Mouse (Mus musculus) ovary, postnatal 10 days (tissue): Measurements from ENCODE around the gene Ubr4.

ENCODE experiments used
- DNase-seq: peaks from one replicate; pipeline ENCODE4 v3.0.0; 2022; ENCODE audit warnings: low spot score

Gene Ubr4

DNA sequence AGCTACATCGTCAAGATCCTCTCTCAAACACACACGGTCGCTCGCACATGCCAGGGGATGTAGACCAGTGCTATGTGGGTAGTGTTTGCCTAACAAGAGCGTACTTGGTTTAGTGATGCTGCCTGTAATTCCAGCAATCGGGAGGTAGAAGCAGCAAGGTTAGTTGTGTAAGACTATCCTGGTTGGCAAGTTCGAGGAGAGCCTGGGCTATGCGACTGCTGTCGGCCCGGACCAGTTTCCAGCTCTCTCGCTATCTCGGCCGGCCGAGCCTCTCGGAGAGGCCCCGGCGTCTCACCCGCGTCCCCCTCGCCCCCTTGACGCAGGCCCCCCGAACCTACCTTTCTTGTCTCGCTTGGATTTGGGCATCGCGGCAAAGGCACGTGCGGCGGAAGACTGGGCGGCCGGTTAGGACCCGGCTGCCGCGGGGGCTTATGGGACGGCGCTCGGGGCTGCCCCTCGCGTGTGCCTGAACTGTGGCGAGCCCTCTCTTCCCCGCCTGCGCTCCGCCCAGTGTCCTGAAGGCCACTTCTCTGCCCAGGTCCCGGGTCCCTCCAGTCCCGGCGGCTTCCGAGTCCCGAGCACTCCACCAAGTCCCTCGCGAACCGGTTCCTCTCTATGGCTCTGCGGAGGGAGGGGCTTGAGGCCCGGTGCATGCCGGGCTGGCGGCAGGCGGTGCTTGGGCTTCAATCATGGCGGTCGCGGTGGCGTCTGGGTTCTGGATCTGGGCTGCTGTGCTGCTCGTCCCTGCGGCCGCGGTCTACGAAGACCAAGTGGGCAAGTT, at the start of gene Ubr4, which contains the start of the genes Mrto4 and Emc1:
TSS of gene Ubr4 (plus strand) at position 679 of the 781 bp plus-strand sequence.
TSS of gene Mrto4 (minus strand) at position 646 of the 781 bp plus-strand sequence.
TSS of gene Emc1 (plus strand) at position 657 of the 781 bp plus-strand sequence.
- DNase-seq, result peak; percentile 80

DNA sequence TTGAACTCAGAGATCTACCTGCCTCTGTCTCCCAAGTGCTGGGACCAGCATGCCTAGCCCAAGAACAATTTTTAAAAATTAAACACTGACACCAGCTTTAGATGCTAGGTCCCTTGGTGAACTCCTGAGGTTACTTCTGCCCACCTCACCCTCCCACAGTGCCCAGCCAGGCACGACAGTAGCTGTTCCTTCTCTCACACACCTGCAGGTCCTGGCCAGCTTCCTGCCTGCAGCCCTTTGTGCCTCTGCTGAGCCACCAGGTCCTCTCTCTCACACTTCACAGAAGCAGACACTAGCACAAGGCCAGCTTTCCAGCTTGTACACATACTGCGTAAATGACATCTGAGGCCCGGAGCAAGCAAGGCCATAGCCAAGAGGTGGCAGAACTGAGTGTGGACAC, 46.9 kb upstream of the Ubr4 start:
- no peak for DNase-seq

- DNase-seq, result no peak
Measured at GRCm38 (mm10) chr4:139307916-139308315, 44.5 kb upstream of the Ubr4 start.

DNA sequence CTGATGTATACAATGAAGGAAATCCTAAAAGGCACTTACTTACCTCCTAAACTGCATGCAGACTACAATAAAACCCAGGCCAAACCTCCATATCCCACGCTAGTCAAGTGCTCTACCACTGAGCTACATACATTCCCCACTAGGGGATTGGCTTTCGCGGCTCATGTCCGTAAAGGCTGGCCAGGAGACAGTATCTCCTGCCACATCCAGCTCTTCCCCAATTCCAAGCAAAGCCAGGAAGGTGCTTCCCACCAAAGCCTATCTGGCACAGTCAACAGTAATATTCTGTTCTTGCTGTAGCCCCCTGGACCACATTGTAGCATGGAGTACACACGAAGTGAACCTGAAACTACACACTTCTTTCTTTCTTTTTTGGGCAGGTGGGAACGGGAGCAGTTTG, 42.8 kb upstream of the Ubr4 start:
- DNase-seq, result no peak

DNA sequence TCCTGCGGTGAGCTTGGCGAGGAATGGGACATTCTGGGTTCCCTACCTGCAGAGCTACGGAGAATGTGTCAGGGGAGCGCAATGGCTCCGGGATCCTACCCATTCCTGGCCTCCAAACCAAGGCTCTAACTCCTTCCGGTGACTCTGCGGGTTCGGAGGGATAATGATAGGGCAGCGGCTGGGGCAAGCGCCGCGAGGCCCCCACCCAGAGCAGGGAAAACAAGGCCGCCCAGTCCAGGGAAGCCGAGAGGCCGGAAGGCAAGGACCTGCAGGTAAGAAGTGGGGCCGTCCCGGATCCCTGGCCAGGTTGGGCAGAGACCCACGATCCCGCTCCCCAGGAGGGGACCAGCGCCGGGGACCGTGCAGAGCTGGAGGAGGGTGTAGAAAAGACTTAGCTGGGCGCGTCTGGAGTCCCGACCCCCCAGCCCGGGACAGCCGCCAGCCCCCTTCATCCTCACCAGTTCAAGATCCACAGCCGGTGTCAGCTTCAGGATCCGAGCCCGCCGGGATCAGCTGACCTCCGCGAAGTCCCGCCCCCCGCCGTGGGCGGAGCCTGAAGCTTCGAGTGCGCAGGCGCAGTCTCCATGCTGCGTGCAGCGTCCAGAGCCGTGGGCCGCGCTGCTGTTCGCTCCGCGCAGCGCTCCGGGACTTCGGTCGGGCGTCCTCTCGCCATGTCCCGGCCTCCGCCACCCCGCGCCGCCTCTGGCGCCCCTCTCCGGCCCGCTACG, 42.1 kb upstream of the Ubr4 start, which contains the start of the genes Pqlc2 and Akr7a5:
TSS of gene Pqlc2 (minus strand) at position 538 of the 728 bp plus-strand sequence.
TSS of gene Akr7a5 (plus strand) at position 574 of the 728 bp plus-strand sequence.
- peak; percentile 97 for DNase-seq

GRCm38 (mm10) chr4:139310899-139311701, 41.3 kb upstream of the Ubr4 start:
- DNase-seq, result no peak

DNA sequence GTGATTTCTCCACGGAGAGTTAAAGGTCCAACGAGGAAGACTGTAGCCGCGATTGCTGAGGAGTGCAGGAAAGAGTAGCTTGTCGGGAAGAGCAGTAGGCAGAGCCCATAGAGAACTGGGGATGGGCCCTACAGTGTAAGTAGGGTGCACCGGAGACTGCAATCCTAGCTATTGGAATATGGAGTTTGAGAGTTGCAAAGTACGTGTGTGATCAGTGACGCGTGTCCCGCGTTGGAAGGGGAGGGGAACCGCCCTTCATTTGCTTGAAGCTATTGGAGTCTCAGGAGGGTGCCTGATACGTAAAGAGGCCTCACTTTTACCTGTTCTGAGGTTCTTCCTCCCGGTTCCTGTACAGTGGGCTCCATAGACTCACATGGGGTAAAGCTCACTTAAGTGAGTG, 40.7 kb upstream of the Ubr4 start:
- DNase-seq, result no peak

- no peak for DNase-seq
Measured at GRCm38 (mm10) chr4:139312632-139313031, 39.8 kb upstream of the Ubr4 start.

DNA sequence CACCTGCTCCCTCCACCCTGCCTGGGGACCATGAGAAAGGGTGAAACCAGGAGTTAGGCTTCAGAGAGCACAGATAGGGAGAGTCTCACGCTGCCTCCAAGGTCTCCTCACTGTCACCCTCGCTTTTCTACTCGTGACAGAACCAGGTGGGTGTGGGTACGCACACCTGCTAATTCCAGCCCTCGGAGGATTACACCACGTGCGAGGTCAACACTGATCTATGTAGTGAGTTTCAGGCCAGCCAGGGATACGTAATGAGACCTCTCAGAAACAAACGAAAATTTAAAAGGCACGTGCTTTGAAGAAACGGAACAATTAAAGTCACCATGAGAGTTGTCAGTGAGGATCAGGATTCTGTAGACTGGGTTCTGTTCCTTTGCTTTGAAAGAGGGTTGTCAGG, 34.0 kb upstream of the Ubr4 start:
- no peak for DNase-seq

DNA sequence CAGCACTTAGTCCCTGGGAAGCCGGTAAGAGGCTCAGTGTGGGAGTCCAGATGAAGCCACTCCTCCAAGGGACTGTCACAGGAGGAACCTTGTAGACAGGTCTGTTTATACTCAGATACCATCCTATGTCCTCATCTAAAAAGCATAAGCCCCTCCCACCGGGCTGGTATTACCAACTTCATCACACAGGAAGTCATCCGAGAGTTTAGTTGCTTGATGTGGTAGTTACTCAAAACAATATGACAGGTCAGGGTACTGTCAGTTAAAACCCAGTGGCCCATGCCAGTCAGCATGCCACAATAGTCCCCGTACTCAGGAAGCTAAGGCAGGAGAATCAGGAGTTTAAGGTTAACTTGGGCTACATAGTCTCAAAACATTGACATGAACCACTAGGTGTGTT, 32.7 kb upstream of the Ubr4 start:
- no peak for DNase-seq

- DNase-seq, result no peak
Measured at GRCm38 (mm10) chr4:139330605-139331004, 21.8 kb upstream of the Ubr4 start.

DNA sequence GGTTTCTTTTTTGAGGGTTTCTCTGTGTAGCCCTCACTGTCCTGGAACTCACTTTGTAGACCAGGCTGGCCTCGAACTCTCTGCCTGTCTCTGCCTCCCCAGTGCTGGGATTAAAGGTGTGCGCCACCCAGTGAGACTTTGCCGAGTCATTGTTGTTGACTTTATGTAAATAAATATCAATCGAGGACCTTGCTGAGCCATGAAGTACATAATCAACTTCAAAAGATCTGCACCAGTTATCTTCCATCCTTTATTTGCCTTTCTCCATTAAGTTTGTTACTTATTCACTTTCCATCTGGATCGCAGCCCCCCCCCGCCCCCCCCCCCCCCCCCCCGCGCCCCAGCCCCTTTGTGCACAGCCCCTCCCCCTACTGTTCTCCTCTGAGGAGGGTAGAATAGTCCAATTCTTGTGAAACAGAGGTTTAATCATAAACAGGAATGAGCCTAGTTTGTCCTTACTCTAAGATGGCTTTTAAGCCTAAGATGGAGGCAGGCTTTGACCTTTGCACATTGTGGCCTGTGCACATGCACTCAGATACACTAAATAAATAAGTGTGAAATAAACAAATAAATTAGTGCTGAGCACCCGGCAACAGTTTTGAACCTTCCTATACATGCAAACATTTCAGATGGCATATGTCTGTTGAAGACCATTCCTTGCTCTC, 17.6 kb upstream of the Ubr4 start:
- DNase-seq, result no peak

DNA sequence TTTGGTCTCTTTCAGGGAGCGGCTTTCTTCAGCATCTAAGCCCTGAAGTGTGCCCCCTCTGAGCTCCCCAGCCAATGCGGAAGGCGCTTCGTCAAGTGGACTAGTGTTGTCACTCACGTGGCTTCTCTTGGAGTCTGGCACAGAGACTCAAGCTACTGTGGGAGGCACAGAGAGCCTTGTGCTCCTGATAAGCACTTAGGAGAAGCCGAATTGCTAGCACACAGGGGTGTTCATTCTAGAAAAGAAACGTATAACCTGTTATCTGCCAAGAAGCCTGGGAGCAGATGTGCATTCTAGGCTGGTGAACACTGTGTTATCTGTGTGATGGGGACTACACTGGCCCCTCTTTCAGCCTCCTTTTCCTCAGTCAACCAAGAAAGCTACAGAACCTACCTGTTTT, 16.9 kb upstream of the Ubr4 start:
- no peak for DNase-seq

DNA sequence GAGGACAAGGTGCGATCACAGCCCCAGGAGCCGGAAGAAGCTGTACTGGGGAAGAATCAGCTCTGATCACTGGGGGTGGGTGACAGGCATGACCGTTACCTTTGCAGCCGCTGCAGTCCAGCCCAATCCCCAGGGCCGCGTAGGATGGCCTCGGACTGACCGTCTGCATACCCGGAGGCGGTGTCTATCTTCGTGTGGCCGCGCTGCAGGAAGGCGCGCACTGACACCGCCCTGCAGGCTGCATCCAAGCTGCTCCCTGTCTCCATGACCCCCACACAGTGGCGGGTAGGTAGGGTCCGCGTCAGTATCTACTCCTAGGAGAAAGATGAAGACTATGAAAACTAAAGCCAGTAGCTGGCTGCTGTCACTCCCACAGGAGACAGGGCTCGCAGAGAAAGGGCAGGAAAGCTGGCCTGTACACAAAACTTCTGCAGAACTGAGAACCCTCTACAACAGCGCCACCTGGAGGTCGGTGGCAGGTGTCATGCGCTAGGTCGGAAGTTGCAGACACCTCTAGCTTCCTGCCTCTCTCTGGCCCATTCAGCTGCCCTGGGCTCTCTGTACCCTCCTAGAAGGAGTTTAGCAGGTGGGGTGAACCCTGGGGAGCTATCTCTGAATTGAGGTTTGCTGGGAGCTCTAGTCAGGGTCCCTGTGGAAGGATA, 15.5 kb upstream of the Ubr4 start:
- DNase-seq, result peak; percentile 39

DNA sequence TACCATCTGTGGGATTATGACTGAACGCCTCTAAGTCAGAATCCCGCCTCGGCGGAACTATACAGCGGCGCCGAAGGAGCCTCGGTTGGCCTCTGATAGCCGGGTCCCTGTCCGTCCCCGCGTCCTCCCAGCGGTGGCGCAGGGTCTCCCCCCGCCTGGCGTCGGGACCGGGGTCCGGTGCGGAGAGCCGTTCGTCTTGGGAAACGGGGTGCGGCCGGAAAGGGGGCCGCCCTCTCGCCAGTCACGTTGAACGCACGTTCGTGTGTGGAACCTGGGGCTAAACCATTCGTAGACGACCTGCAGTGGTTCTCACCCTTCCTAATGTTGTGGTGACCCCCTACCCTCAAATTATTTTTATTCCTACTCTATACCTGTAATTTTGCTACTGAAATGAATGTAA, 14.3 kb upstream of the Ubr4 start:
- DNase-seq, result no peak

DNA sequence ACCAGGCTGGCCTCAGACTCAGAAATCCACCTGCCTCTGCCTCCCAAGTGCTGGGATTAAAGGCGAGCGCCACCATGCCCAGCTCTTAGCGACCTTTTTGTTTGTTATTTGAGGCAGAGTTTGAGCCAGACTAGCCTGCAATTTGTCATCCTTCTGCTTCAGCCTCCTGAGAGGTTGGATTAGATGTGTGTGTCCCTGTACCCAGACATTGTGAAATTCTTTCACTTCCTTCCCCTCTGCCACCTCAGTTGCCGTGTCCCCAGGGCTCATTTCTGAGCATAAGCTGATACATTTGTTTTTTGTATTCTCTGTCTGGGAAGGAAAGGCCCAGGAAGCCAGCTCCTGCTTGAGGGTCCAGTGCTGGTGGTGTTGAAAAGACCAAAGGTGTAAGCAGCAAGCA, 11.6 kb upstream of the Ubr4 start:
- DNase-seq, result no peak

DNA sequence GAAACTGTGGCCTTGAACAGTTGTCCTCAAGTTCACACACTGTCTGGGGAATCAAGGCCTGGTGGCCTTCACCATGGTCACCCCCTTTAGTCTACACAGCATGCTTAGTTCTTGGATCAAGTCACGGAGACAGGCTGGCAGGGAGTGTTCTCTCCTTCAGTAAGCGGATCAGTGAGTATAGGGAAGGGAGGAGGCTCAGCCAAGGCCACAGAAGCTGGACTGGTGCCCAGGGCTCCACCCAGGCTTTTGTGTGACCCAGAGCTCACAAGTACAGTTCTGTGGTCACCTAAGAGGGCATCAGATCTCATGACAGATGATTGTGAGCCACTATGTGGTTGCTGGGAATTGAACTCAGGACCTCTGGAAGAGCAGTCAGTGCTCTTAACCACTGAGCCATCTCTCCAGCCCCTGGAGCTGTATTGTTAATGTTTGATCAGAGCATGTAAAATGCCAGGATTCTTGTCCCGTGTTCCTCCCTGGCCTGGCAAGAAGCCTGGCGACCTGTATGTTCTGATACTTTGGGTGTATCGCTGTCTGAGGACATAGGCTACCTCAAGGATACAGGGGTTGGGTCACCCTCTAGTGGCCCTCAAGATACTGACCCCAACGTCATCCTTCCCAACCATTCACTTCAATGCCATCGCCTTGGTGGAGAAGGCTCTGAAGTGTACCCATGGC, 10.7 kb upstream of the Ubr4 start:
- no peak for DNase-seq

- no peak for DNase-seq
Measured at GRCm38 (mm10) chr4:139343718-139344117, 8.7 kb upstream of the Ubr4 start.

- no peak for DNase-seq
Measured at GRCm38 (mm10) chr4:139345416-139346019, 6.9 kb upstream of the Ubr4 start.

- DNase-seq, result no peak
Measured at GRCm38 (mm10) chr4:139352832-139353231, 423 bp downstream of the Ubr4 start.
